Mouse (Mus musculus): ENCODE results near the gene Gm6763. TPM values are rescaled to one million over a fixed set of nuclear protein-coding genes. Genes with fewer than 3 reads are reported as not detected.
"Not testable (repeated sequence)": the region's sequence is repeated elsewhere in the genome, so short reads cannot be mapped to it uniquely, and the experiment has no call there.

Gm6763 gene
- not detected in 2 replicates for polyA plus RNA-seq (2015; fragmentation: Nextera tagmentation; extraction: Ambion mirVana)

DNA sequence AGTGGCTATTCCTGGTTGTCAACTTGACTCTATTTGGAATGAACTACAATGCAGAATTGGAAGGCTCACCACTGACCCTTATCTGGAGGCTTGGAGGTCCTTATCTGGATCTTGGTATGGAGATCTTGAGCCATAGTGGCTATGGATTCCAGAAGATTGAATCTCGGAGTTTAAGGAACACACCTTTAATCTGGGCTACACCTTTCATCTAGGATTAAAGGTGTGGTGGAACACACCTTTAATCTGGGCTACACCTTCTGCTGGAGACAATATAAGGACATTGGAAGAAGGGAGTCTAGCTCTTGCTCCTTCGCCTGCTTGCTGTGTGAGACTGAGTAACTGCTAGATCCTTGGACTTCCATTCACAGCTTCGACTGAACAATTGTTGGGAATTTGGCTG lies at the start of gene Gm6763:
Gene Gm6763 (plus strand): TSS at position 301 of the 400 bp plus-strand sequence.
- WGBS, result no CpG with 5 or more reads among the region's 3 CpGs
- H3K4me2 ChIP-seq (ENCODE audit: low read depth, low read length); H3K4me3 ChIP-seq (ENCODE audit: low read length); H3K9ac ChIP-seq (ENCODE audit: low read depth, low read length); ATAC-seq; H3K36me3 ChIP-seq (ENCODE audit: control insufficient read depth, insufficient read depth, low read length); H3K27ac ChIP-seq (ENCODE audit: low read length); H3K27me3 ChIP-seq (replicated peaks; ENCODE audit: control insufficient read depth, insufficient read depth, low read length); H3K4me1 ChIP-seq (ENCODE audit: control insufficient read depth, insufficient read depth, low read length); H3K9me3 ChIP-seq (ENCODE audit: control insufficient read depth, low read length): not testable (repeated sequence)

DNA sequence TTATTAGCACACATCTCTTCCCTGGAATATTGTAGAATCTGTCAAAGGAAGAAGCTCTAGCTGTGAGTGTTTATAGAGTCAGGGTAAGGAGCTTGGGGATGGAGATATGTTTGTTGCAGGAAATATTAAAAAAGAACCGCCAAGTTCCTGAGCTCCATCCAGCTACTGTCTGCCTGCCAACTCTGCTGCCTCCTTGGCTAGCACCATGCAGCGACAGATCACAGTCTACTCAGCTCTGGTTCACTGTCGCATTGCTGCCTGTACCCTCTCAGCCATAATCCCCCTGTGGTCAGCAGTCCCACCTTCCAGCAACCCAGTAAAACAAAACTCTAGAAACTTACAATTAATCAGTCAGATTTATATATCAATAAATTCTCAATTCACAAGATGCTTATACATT lies 41.3 kb upstream of the Gm6763 start:
- Histone ChIP-seq H3K36me3 (ENCODE audit: control insufficient read depth, insufficient read depth, low read length) (no peaks in the 10 kb centered on the region), H3K4me3 (ENCODE audit: low read length) (no peak overlapping the region), H3K4me1 (ENCODE audit: control insufficient read depth, insufficient read depth, low read length) (no peaks in the 10 kb centered on the region), H3K4me2 (ENCODE audit: low read depth, low read length) (no peak overlapping the region), H3K9me3 (ENCODE audit: control insufficient read depth, low read length) (no peaks in the 10 kb centered on the region), H3K27me3 (replicated peaks; ENCODE audit: control insufficient read depth, insufficient read depth, low read length) (no peaks in the 10 kb centered on the region), H3K27ac (ENCODE audit: low read length) (no peak overlapping the region), H3K9ac (ENCODE audit: low read depth, low read length) (no peak overlapping the region)
- 69% methylated on average over 3 of the region's 3 CpGs for WGBS
- no peak for ATAC-seq

- no peaks in the 10 kb centered on the region for H3K4me1 ChIP-seq (ENCODE audit: control insufficient read depth, insufficient read depth, low read length)
- no peaks in the 10 kb centered on the region for H3K9me3 ChIP-seq (ENCODE audit: control insufficient read depth, low read length)
- no peaks in the 10 kb centered on the region for H3K27me3 ChIP-seq (replicated peaks; ENCODE audit: control insufficient read depth, insufficient read depth, low read length)
- H3K4me3 ChIP-seq (ENCODE audit: low read length), result no peak overlapping the region
- WGBS, result 64% methylated on average over 2 of the region's 2 CpGs
- H3K27ac ChIP-seq (ENCODE audit: low read length), result no peak overlapping the region
- no peak for ATAC-seq
- H3K9ac ChIP-seq (ENCODE audit: low read depth, low read length), result no peak overlapping the region
- H3K36me3 ChIP-seq (ENCODE audit: control insufficient read depth, insufficient read depth, low read length), result no peaks in the 10 kb centered on the region
- H3K4me2 ChIP-seq (ENCODE audit: low read depth, low read length), result no peak overlapping the region
Observed at GRCm38 (mm10) chr10:104118312-104118711, 33.0 kb upstream of the Gm6763 start.

DNA sequence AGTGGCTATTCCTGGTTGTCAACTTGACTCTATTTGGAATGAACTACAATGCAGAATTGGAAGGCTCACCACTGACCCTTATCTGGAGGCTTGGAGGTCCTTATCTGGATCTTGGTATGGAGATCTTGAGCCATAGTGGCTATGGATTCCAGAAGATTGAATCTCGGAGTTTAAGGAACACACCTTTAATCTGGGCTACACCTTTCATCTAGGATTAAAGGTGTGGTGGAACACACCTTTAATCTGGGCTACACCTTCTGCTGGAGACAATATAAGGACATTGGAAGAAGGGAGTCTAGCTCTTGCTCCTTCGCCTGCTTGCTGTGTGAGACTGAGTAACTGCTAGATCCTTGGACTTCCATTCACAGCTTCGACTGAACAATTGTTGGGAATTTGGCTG lies 8.6 kb upstream of the Gm6763 start, which contains the start of gene Gm21293:
Gene Gm21293 (plus strand): TSS at position 301 of the 400 bp plus-strand sequence.
- H3K4me2 ChIP-seq (ENCODE audit: low read depth, low read length); H3K27me3 ChIP-seq (replicated peaks; ENCODE audit: control insufficient read depth, insufficient read depth, low read length); ATAC-seq; H3K36me3 ChIP-seq (ENCODE audit: control insufficient read depth, insufficient read depth, low read length); H3K9me3 ChIP-seq (ENCODE audit: control insufficient read depth, low read length); H3K4me3 ChIP-seq (ENCODE audit: low read length); H3K9ac ChIP-seq (ENCODE audit: low read depth, low read length); H3K4me1 ChIP-seq (ENCODE audit: control insufficient read depth, insufficient read depth, low read length); H3K27ac ChIP-seq (ENCODE audit: low read length): not testable (repeated sequence)
- WGBS, result no CpG with 5 or more reads among the region's 3 CpGs

DNA sequence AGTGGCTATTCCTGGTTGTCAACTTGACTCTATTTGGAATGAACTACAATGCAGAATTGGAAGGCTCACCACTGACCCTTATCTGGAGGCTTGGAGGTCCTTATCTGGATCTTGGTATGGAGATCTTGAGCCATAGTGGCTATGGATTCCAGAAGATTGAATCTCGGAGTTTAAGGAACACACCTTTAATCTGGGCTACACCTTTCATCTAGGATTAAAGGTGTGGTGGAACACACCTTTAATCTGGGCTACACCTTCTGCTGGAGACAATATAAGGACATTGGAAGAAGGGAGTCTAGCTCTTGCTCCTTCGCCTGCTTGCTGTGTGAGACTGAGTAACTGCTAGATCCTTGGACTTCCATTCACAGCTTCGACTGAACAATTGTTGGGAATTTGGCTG lies 8.4 kb downstream of the Gm6763 start, which contains the start of gene Gm8764:
Gene Gm8764 (plus strand): TSS at position 301 of the 400 bp plus-strand sequence.
- not testable (repeated sequence) for ATAC-seq

DNA sequence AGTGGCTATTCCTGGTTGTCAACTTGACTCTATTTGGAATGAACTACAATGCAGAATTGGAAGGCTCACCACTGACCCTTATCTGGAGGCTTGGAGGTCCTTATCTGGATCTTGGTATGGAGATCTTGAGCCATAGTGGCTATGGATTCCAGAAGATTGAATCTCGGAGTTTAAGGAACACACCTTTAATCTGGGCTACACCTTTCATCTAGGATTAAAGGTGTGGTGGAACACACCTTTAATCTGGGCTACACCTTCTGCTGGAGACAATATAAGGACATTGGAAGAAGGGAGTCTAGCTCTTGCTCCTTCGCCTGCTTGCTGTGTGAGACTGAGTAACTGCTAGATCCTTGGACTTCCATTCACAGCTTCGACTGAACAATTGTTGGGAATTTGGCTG lies 16.9 kb downstream of the Gm6763 start, which contains the start of gene Gm21304:
Gene Gm21304 (plus strand): TSS at position 301 of the 400 bp plus-strand sequence.
- not testable (repeated sequence) for H3K9me3 ChIP-seq (ENCODE audit: control insufficient read depth, low read length); H3K9ac ChIP-seq (ENCODE audit: low read depth, low read length); H3K27ac ChIP-seq (ENCODE audit: low read length); ATAC-seq; H3K36me3 ChIP-seq (ENCODE audit: control insufficient read depth, insufficient read depth, low read length); H3K27me3 ChIP-seq (replicated peaks; ENCODE audit: control insufficient read depth, insufficient read depth, low read length); H3K4me1 ChIP-seq (ENCODE audit: control insufficient read depth, insufficient read depth, low read length); H3K4me2 ChIP-seq (ENCODE audit: low read depth, low read length); H3K4me3 ChIP-seq (ENCODE audit: low read length)
- no CpG with 5 or more reads among the region's 3 CpGs for WGBS

More for the DNA sequence above, 8.4 kb downstream of the Gm6763 start, which contains the start of gene Gm8764:
- not testable (repeated sequence) for H3K4me2 ChIP-seq (ENCODE audit: low read depth, low read length); H3K36me3 ChIP-seq (ENCODE audit: control insufficient read depth, insufficient read depth, low read length); H3K9me3 ChIP-seq (ENCODE audit: control insufficient read depth, low read length); H3K9ac ChIP-seq (ENCODE audit: low read depth, low read length); H3K27ac ChIP-seq (ENCODE audit: low read length); H3K4me1 ChIP-seq (ENCODE audit: control insufficient read depth, insufficient read depth, low read length); H3K4me3 ChIP-seq (ENCODE audit: low read length); H3K27me3 ChIP-seq (replicated peaks; ENCODE audit: control insufficient read depth, insufficient read depth, low read length)
- WGBS, result no CpG with 5 or more reads among the region's 3 CpGs

DNA sequence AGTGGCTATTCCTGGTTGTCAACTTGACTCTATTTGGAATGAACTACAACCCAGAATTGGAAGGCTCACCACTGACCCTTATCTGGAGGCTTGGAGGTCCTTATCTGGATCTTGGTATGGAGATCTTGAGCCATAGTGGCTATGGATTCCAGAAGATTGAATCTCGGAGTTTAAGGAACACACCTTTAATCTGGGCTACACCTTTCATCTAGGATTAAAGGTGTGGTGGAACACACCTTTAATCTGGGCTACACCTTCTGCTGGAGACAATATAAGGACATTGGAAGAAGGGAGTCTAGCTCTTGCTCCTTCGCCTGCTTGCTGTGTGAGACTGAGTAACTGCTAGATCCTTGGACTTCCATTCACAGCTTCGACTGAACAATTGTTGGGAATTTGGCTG lies 25.4 kb downstream of the Gm6763 start, which contains the start of gene Gm21312:
Gene Gm21312 (plus strand): TSS at position 301 of the 400 bp plus-strand sequence.
- H3K27me3 ChIP-seq (replicated peaks; ENCODE audit: control insufficient read depth, insufficient read depth, low read length); H3K27ac ChIP-seq (ENCODE audit: low read length); H3K9me3 ChIP-seq (ENCODE audit: control insufficient read depth, low read length); H3K36me3 ChIP-seq (ENCODE audit: control insufficient read depth, insufficient read depth, low read length); H3K4me1 ChIP-seq (ENCODE audit: control insufficient read depth, insufficient read depth, low read length); H3K4me3 ChIP-seq (ENCODE audit: low read length); H3K9ac ChIP-seq (ENCODE audit: low read depth, low read length); ATAC-seq; H3K4me2 ChIP-seq (ENCODE audit: low read depth, low read length): not testable (repeated sequence)
- WGBS, result no CpG with 5 or more reads among the region's 3 CpGs

- not testable (repeated sequence) for H3K4me1 ChIP-seq (ENCODE audit: control insufficient read depth, insufficient read depth, low read length); H3K27ac ChIP-seq (ENCODE audit: low read length); H3K4me3 ChIP-seq (ENCODE audit: low read length); H3K9ac ChIP-seq (ENCODE audit: low read depth, low read length); H3K4me2 ChIP-seq (ENCODE audit: low read depth, low read length); ATAC-seq; H3K9me3 ChIP-seq (ENCODE audit: control insufficient read depth, low read length); H3K27me3 ChIP-seq (replicated peaks; ENCODE audit: control insufficient read depth, insufficient read depth, low read length); H3K36me3 ChIP-seq (ENCODE audit: control insufficient read depth, insufficient read depth, low read length)
- no CpG with 5 or more reads among the region's 3 CpGs for WGBS
Observed at GRCm38 (mm10) chr10:104185233-104185632, 33.9 kb downstream of the Gm6763 start, which contains the start of gene Gm20765. Gene Gm20765, plus strand, starts transcription at chr10:104185533.

GRCm38 (mm10) chr10:104193742-104194141 lies 42.4 kb downstream of the Gm6763 start, which contains the start of gene Gm4340:
Gene Gm4340, plus strand, starts transcription at chr10:104194042.
- not testable (repeated sequence) for H3K27ac ChIP-seq (ENCODE audit: low read length); ATAC-seq; H3K9me3 ChIP-seq (ENCODE audit: control insufficient read depth, low read length); H3K9ac ChIP-seq (ENCODE audit: low read depth, low read length); H3K4me2 ChIP-seq (ENCODE audit: low read depth, low read length); H3K27me3 ChIP-seq (replicated peaks; ENCODE audit: control insufficient read depth, insufficient read depth, low read length); H3K4me3 ChIP-seq (ENCODE audit: low read length); H3K4me1 ChIP-seq (ENCODE audit: control insufficient read depth, insufficient read depth, low read length); H3K36me3 ChIP-seq (ENCODE audit: control insufficient read depth, insufficient read depth, low read length)
- no CpG with 5 or more reads among the region's 3 CpGs for WGBS

Measured in intestine, embryonic 16.5 days (tissue).